Mouse (Mus musculus) induced T-regulatory cell, adult 2 months (primary cell): Measurements from ENCODE around the gene Cox7a1.
A peak's percentile ranks its signal among the peaks of the same experiment; 100 is the strongest.
"Not testable (repeated sequence)": the region's sequence is repeated elsewhere in the genome, so short reads cannot be mapped to it uniquely, and the experiment has no call there.

Source experiments
- DNase-seq: peaks from one replicate; pipeline ENCODE4 v3.0.0-alpha.2; 2012; ENCODE audit warnings: low read depth

Gene Cox7a1

DNA sequence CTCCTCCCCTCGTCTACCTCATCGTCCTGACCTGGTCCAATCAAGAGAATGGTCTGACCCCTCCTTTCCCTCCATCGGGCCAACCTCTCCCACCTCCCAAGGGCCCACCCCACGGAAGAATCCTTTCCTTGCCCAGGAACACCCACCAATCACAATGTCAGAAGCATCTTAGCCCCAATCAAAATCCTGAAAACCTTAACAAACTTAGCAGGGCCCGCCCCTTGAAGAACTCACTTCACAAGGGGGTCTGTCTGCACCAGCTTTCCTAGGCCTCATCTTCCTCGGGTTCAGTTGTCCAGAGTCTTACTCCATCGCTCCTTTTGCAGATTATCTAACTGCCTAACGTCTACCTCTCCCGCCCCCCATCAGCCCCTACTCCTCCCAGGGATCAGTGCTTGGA, 9.1 kb downstream of the Cox7a1 start:
- no peak for DNase-seq

DNA sequence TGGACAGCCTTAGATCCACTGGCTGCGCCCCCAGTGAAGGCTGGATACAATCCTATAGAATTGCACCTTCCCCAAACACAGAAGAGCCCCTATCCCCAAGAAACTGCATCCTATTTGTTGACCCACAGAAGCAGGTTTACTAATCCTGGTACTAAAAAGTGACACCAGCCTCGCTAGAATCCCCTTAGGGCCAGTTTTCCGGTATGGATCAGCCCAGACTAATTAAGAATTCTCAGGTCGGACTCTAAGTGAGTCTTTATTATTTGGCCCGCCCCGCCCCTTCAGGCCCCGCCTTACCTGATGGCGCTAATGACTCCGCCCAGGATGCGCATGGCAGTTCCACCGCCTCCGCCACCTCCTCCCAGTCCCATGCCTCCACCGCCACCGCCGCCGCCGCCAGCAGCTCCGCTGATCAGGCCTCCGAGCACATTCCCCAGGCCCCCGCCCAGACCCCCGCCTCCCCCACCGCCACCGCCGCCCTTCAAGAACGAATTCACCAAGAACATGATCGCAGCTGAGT, 9.7 kb downstream of the Cox7a1 start:
- DNase-seq, result peak; percentile 86

DNA sequence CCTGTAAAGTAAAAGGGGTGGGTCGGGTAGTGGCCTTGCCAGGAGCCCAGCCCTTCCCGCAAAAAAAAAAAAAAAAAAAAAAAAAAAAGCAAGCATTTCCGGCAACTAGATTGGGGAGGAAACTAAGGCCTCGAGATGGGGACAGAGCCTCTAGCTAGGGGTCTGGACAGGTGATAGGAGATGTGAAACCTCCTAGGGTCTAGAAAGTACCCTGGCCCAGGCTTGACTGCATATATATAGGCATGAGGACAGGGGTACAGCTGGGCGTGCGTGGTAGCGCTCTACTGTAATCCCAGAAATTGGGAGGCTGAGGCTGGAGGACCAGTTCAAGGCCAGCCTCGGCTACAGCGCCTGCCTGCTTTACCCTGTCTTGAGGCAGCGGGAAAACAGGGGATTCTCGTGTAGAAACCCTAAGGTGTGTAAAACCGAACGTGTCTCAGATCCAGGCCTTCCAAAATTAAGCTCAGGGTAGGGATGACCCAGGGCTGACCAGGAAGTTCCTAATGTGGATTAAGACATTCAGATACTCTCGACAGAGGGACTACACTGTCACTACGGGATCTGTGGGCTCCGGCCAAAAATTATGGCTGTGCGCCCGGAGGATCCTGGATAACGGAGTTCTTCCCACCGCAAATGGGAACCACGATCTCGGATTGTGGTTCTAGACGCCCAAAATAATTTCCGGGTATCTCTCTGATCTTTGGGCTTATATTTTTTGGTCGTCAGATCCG, 10.3 kb downstream of the Cox7a1 start:
- DNase-seq, result peak; percentile 71

DNA sequence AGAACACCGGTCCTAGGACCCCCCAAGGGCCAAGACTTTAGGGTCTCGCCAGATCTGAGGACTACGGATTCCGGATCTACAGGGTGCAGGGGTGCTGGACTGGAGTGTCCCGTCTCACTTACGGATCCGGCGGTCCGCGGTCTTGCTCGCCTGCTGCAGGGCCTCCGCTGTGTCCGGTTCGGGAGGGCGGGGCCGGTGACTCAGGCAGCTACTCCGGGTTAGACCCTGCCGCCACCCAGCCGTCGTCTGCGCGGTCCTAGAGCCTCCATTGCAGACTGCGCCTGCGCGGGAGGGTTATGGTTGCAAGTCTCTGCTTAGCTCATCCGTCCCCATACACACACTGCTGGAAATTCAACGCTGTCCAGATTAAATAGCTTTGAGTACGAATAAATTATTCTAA, 10.9 kb downstream of the Cox7a1 start:
- DNase-seq, result peak; percentile 97

DNA sequence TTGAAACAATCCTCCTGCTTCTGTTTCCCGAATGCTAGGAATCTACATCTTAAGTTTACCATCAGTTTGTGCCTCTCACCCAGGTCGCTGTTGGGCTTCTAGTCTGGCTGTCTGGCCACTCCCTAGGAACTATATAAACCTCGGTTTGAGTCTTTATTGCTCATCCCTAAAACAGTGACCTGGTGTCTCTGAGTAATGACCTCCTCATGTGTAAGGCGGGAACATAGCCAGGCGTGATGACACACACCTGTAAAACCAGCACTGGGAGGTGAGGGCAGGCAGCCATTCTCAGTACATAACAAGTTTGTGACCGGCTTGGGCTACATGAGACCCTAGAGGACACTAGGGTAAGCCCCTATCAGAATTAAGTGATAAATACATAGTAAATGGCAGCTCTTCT, 11.5 kb downstream of the Cox7a1 start:
- DNase-seq, result no peak

DNA sequence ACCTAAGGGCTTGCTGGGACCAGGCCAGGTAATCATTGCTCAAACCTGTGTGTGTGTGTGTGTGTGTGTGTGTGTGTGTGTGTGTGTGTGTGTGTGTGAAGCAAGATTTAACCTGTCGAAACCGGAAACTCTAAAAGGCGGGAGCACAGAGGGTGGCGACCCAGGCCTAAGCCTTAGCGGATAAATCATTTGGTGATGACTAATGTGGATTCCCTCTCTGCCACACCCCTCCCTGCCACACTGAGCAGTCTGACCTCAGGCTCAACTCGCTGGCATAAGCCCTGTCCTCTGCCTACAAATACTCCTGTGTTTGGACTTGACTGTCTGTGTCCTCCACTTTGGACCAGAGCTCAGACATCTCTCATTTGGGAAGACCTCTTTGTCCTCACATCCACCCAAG, 12.2 kb downstream of the Cox7a1 start:
- no peak for DNase-seq

DNA sequence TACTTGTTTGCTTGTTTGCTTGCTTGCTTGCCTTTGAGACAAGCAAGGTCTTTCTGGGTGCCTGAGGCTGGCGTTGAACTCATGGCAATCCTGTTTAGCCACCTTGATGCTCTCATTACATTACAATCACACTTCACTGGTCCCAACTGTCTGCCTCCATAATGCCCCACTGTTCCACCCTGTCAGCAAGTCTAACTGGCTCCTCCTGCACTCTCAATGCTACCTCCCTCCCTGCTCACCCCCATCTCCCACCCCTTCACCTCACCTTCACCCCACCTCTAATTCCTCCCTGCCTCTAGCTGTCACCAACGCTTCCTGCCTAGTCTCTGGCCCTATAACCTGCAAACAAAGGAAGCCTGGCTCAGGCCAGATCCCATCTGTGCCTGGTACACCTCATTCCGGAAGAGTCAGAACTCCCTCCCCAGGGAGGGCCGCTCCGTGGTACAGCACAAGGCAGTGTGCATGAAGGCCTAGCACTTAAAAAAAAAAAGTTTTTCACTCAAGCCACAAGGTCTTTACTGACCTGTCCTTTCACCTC, 13.7 kb downstream of the Cox7a1 start:
- no peak for DNase-seq

DNA sequence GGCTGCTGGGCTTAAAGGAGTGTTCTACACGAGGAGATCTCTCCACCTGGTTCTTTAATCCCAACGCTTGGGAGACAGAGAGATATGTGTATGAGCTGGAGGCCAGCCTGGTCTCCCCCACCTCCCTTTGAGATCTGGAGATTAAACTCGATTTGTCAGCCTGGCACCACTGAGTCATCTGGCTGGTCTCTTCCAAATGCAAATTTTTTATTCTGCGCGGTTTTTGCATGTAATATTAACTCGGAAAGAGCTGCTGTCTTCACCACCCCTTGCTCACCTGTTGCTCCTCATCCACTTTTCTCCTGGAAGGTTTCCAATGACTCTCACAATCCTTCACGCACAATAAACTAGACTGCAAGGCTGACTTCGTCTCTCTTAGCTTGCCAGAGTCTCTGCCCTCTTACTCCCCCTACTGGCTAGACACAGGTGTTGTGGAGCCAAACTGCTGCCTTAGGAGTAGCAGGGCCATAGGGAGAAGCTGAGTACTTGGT, 14.6 kb downstream of the Cox7a1 start, which contains the start of gene Capns1:
Gene Capns1 (minus strand): TSS at position 331 of the 491 bp plus-strand sequence.
- DNase-seq, result peak; percentile 91

DNA sequence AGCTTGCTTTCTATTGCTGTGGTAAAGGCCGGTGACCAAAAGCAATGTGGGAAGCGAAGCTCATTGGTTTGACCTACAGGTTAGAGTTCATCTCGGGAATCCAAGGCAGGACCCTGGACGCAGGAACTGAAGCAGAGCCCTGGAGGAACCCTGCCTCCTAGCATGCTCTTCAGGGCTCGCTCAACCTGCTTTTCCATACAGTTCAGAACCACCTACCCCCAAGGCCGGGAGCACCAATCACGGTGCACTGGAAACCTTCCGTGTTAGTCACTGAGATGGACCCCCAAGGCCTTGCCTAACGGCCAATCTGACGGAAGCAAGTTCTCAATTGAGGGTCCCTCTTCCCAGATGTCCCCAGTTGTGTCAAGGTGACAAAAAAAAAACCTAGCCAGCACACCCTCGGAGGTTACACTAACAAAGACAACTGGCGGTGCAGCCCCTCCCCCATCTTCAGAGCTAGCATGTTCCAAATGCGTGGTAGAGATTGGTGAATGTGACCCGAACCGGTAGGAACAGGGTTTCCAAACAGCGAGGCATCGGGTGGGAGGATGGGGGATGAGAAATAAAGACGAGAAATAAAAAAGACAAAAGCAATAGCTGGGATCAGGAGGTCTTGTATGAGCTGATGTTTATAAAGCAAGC, 15.7 kb downstream of the Cox7a1 start:
- DNase-seq, result no peak

DNA sequence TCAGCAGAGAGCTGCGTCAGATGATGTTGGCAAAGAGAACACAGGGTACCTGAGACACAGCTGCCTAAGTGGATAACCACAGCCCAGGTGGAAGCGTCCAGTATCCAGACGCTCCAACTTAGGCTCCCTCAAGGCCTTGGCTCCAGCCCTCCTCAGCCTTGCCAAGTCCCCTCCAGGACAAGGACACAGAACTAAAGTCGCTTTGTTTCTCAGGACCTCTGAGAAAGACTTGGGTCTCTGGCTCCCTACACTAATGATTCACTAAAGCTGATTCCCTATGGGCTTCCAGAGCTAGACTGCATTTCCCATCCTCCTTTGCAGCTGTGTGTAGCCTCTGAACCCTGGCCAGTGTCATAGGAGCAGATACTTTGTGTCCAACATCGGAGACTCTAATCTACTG, 16.3 kb downstream of the Cox7a1 start:
- DNase-seq, result no peak

DNA sequence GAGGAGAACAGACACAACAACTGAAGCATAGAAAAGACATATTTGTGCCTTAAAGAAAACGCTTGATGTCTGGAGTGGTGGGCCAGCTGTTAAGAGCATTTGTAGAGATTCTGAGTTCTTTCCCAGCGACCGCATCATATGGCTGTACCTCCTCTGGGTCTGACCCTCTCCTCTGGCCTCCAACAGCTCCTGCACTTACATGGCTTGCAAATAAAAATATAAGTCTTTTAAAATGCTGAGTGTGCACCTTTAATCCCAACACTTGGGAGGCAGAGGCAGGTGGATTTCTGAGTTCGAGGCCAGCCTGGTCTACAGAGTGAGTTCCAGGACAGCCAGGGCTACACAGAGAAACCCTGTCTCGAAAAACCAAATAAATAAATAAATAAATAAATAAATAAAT, 16.7 kb downstream of the Cox7a1 start:
- not testable (repeated sequence) for DNase-seq

DNA sequence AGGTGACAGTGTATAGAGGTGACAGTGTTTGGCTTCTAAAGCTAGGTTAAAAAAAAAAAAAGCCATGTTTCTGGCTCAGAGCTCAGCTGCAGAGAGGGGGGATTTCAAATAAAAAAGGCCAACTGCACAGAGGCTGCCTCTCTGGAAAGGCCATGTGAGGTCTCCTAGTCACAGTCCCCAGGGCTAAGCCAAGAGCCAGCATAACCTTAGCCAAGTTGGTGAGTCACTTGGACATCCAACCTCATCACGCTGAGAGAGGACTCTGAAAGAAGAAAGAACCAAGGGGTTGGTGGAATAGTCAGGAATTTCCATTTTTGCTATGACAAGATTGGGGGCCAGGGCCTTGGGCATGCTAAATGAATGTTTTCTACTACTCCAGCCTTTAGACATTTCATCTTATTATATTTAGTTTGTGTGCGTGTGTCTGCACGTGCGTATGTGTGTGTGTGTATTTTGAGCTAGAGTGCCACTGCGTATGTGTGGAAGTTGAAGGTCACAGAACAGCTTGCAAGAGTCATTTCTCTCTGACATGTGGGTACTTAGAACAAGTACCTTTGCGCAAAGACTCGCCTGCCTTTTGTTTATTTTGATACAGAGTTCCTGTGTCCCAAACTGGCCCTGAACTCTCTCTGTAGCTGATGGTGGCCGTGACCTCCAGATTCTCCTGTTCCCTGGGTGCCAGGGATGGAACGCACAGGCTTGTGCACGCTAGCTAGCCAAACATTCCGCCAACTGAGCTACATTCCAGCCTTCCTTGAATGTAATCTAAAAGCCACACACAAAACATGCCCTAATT, 19.1 kb downstream of the Cox7a1 start:
- no peak for DNase-seq

DNA sequence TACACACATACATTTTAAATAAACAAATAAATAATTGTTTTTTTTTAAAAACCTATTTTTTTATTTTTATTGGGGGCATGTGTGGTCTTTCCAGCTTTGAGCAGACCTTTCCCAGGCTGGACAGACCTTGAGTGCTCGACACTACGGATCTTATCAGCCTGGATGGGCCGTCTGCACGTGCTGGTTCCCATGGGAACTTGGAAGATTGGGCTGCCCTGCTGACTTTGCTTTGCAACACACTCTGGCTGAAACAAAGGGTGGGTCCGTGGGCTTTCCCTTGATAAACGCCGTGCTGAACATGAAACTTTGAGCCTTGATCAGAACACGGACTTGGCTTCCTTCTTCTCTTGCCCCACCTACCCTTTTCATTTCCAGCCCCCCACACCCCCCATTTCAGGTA, 20.4 kb downstream of the Cox7a1 start:
- no peak for DNase-seq

DNA sequence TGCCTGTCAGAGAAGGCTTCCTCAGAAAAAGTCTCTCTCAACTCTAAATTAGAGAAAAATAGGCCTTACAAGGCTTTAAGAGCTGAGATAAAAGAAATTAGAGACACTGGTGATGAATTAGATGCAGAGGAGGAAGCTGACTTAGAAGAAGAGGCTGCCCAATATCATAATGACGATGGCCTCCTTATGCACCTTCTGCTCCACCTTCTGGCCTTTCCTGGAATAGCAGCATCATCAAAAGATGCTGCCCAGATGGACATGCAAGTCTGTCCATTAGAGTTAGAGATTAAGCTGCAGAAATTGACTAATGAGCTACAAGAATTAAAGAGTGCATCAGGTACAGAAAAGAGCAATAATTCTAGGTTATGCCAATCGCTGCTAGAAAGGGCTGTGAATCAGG, 21.4 kb downstream of the Cox7a1 start:
- DNase-seq, result peak; percentile 85

DNA sequence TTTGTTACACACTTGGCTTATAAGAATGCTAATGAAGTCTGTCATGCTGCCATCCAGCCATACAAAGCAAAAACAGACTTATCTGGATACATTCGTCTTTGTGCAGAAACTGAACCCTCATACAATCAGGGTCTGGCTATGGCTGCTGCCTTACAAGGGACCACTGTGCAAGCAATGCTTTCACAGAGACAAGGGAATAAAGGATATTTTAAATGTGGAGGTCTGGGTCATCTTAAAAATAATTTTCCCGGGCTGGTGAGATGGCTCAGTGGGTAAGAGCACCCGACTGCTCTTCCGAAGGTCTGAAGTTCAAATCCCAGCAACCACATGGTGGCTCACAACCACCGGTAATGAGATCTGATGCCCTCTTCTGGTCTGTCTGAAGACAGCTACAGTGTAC, 22.4 kb downstream of the Cox7a1 start:
- not testable (repeated sequence) for DNase-seq

DNA sequence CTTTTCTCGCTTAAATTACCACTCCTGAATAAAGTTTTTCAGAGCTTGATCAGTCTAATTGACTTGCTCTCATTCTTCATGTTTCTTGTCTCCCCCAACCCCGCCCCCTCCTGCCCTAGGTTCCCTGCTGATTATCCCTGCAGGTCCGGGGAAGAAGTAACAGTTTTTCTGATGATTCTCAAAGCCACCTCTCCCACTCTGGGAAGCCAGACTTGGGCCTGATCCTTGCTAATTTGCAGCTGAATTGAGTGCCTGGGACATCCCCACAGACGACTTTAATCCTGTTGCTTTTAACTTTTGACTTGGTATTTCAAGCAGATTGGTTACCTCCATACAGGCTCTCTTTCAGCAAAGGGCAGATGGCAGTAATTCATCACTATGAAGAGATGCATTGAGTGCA, 27.1 kb downstream of the Cox7a1 start:
- DNase-seq, result no peak

DNA sequence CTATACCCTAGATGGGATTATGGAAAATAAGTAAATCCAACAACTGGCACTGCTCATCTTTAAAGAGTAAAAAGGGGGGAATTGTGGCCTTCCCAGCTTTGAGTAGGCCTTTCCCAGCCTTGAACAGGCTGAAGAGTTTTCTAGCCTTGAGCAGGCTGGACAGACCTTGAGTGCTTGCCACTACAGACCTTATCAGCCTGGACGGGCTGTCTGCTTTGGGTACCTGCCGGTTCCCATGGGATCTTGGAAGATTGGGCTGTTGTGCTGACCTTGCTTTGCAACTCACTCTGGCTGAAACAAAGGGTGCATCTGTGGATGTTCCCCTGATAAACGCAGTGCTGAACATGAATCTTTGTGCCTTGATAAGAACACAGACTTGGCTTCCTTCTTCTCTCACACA, 29.9 kb downstream of the Cox7a1 start:
- no peak for DNase-seq

DNA sequence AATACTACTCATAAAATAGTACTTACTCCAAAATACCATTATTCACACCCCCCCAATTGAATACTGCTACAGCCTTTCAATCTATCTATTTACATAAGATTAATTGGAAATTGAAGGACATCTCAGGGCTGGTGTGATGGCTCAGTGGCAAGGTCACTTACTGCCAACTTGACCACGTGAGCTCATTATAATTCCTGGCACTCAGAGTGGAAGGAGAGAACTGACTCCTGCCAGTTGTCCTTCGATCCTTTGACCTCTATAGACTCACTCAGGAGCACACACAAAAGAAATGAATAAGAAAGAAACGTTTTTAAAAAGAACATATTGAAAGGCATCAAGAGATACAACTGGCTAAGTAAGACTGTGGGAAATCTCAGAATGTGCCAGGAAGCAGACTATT, 31.9 kb downstream of the Cox7a1 start:
- DNase-seq, result no peak

DNA sequence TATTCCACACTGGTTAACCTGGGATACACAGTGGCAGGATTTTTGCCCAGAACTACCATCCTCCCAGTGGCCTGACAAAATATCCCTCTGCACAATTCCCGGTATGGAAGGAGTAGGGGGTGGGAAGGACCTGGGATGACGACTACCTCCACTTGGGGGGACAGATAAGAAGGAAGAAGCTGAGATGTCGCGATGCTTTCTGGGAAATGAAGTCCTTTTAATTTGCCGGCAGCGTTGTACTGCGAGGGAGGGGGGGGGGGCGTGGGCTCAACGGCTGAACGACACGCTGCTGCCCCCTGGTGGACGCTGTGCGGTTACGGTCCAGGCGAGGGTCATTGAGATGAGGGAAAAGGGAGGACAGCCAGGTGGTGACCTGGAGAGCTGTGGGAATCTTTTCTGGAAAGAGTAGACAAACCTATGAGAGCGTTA, 32.8 kb downstream of the Cox7a1 start:
- DNase-seq, result peak; percentile 92

DNA sequence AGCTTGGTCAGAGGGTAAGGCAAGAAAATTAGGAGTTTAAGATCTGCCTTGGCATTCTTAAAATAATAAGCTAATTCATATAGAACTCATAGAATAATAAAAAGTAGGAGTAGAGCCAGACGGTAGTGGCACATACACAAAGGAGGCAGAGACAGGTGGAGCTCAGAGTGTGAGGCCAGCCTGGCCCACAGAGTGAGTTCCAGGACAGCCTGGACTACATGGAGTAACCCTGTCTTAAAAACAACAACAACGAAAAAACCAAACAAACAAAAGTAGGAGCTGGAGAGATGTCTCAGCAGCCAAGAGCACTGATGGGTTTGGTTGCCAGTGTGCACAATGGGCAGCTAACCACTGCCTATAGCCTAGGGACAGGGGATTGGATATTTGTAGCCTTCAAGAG, 33.3 kb downstream of the Cox7a1 start:
- DNase-seq, result no peak

DNA sequence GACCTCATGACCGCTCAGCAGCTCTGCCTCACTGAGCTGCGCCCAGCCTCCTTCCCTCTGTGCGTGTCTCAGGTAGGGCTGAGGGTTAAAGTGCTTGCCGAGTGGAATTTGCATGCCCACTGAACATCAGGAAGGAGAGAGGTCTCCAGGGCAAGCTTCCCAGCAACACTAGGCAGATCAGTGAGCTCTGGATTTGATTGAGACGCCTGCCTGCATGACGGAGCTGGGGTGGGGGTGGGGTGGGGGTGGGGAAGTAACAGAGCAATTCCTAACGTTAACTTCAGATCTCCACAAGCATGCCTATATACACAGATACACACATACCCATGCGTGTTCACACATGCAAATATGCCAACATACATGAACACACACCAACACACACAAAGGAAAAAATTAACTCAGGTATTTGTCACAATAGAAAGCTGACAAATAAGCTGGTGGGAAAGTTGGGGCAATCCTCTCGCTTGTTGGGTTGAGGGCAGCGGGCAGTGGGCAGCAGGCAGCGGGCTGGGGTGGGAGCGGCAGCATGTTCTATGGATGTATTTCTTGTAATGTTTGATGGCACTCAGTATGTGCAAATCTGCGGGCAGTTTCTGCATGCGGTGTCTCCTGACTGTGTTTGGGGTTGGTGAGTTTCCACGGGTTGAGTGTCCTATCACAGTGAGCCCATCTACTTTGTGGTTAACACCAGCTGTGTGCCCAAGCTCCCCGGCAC, 35.5 kb downstream of the Cox7a1 start:
- peak; percentile 64 for DNase-seq

DNA sequence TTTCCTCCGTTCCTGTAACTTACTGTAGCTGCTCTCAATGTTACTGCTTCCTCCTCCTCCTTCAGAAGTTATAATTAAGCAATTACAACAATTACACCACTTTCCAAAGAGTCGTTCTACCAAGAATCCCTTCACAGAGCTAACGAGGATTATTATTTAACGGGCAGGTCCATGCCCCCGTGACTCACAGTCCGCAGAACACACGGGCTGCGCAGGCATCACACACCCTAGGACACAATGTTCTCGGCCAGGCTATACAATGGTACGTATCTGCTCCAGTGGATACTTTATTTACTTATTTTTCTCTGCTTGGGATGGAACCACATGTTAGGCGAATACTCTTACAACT, 36.0 kb downstream of the Cox7a1 start:
- DNase-seq, result no peak
